Mouse (Mus musculus): ENCODE data around the gene Olfr969. TPM values are rescaled to one million over a fixed set of nuclear protein-coding genes. Genes with fewer than 3 reads are reported as not detected.
A peak's percentile ranks its signal among the peaks of the same experiment; 100 is the strongest.
"Not testable (repeated sequence)": the region's sequence is repeated elsewhere in the genome, so short reads cannot be mapped to it uniquely, and the experiment has no call there.

The Olfr969 gene
- polyA plus RNA-seq (2014; fragmentation: Nextera tagmentation; extraction: Ambion mirVana) = not detected in 2 replicates

DNA sequence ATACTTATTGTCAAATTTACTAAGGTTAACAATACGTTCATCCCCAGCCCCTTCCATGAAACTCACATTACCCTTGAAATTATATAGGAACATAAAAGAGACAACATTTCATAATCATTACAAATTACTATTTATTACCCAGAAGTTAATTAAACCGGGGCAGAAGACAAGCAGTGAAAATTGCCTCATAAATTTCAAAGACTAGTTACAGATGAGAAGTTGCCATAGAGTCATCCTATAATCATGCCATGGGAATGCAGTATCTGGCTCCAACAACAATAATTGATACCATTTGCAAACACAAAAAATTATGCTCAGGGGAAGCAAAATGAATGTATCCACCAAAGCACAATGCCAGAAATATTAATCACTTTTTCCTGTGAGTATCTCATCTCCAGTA, at the start of gene Olfr969:
TSS of gene Olfr969 (plus strand) at position 388 of the 400 bp plus-strand sequence.
- H3K9me3 ChIP-seq (ENCODE audit: control insufficient read depth, low read length) = no peaks in the 10 kb centered on the region
- H3K4me3 ChIP-seq (ENCODE audit: low read depth, low read length) = no peak within 1 kb of the TSS
- H3K27me3 ChIP-seq (ENCODE audit: control insufficient read depth, insufficient read depth, low read length) = no peaks in the 10 kb centered on the region
- H3K4me2 ChIP-seq (ENCODE audit: low read depth, low read length) = no peak within 1 kb of the TSS
- 46% methylated on average over 2 of the region's 2 CpGs for WGBS
- peak; percentile 66; the same call in 1 of the 2 replicates for ATAC-seq (ENCODE audit: low read depth)
- H3K36me3 ChIP-seq (ENCODE audit: control insufficient read depth, insufficient read depth, low read length) = no peaks in the 10 kb centered on the region
- H3K9ac ChIP-seq (replicated peaks; ENCODE audit: low read depth, low read length) = no peak within 1 kb of the TSS
- no peak within 1 kb of the TSS for H3K27ac ChIP-seq (ENCODE audit: low read depth, low read length)
- no peaks in the 10 kb centered on the region for H3K4me1 ChIP-seq (ENCODE audit: control insufficient read depth, insufficient read depth, low read length)

DNA sequence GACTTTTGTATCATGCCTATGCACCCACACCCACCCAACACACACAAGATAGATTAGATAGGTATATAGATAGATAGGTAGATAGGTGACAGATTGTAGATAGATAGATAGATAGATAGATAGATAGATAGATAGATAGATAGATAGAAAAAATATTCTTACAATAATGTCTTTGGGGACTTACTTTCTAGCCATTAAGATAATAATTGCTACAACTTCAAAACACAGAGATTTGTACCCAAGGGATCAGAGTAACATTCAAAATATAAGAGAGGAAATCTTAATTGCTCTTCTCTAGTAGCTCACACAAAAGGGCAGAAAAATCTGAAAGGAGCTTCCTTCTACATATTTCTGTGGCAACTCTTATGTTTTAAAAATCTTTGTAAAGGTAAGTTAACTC, 44.8 kb upstream of the Olfr969 start, which contains the start of gene Olfr967:
TSS of gene Olfr967 (plus strand) at position 301 of the 400 bp plus-strand sequence.
- H3K4me1 ChIP-seq (ENCODE audit: control insufficient read depth, insufficient read depth, low read length) = no peaks in the 10 kb centered on the region
- no peak within 1 kb of the TSS for H3K27ac ChIP-seq (ENCODE audit: low read depth, low read length)
- no peaks in the 10 kb centered on the region for H3K27me3 ChIP-seq (ENCODE audit: control insufficient read depth, insufficient read depth, low read length)
- no peak within 1 kb of the TSS for H3K4me3 ChIP-seq (ENCODE audit: low read depth, low read length)
- no peak within 1 kb of the TSS for H3K9ac ChIP-seq (replicated peaks; ENCODE audit: low read depth, low read length)
- no peaks in the 10 kb centered on the region for H3K36me3 ChIP-seq (ENCODE audit: control insufficient read depth, insufficient read depth, low read length)
- no peak within 1 kb of the TSS for H3K4me2 ChIP-seq (ENCODE audit: low read depth, low read length)
- no peak for ATAC-seq (ENCODE audit: low read depth)
- no peaks in the 10 kb centered on the region for H3K9me3 ChIP-seq (ENCODE audit: control insufficient read depth, low read length)

DNA sequence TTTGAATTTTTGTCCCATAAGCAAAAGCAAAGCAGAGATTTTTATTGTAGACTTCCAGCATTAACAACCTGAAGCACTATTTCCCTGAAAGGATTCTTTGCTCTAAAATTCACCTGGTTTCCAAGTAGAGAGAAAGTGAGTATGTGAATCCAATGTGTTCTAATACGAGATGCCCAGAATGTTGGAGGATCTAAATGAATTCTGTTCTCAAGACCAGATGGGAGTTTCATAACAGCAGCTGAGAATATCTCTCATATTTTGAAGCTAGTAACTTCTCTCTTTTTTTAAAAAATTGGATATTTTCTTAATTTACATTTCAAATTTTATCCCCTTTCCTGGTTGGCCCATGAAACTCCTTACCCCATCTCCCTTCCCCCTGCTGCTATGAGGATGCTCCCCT, 44.3 kb upstream of the Olfr969 start:
- Histone ChIP-seq H3K9me3 (ENCODE audit: control insufficient read depth, low read length) (no peaks in the 10 kb centered on the region), H3K27me3 (ENCODE audit: control insufficient read depth, insufficient read depth, low read length) (no peaks in the 10 kb centered on the region), H3K36me3 (ENCODE audit: control insufficient read depth, insufficient read depth, low read length) (no peaks in the 10 kb centered on the region), H3K9ac (replicated peaks; ENCODE audit: low read depth, low read length) (no peak overlapping the region), H3K4me2 (ENCODE audit: low read depth, low read length) (no peak overlapping the region), H3K4me3 (ENCODE audit: low read depth, low read length) (no peak overlapping the region), H3K27ac (ENCODE audit: low read depth, low read length) (no peak overlapping the region), H3K4me1 (ENCODE audit: control insufficient read depth, insufficient read depth, low read length) (no peaks in the 10 kb centered on the region)
- WGBS = 80% methylated on average over 1 of the region's 1 CpGs
- ATAC-seq (ENCODE audit: low read depth) = no peak

DNA sequence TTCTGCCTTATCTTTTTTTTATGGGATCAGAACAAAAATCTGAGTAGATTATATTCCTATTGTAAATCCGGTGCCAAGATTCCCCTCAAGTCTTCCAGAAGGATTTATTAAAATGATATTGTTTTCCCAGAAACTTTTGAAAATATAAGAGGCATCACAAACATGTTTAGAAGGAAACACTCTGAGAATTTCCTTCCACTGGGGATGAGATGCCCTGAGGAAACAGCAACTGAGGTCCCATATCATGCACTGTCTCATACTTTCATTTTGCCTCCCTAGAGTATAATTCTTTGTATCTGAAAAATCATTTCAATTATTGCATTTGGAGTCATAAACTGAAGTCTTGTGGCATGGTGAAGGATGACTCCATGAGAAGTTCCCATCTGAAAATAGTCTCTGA, 7.6 kb upstream of the Olfr969 start, which contains the start of gene Olfr968:
TSS of gene Olfr968 (minus strand) at position 101 of the 400 bp plus-strand sequence.
- 77% methylated on average over 1 of the region's 1 CpGs for WGBS
- Histone ChIP-seq H3K36me3 (ENCODE audit: control insufficient read depth, insufficient read depth, low read length) (no peaks in the 10 kb centered on the region), H3K4me2 (ENCODE audit: low read depth, low read length) (no peak within 1 kb of the TSS), H3K4me1 (ENCODE audit: control insufficient read depth, insufficient read depth, low read length) (no peaks in the 10 kb centered on the region), H3K27me3 (ENCODE audit: control insufficient read depth, insufficient read depth, low read length) (no peaks in the 10 kb centered on the region), H3K27ac (ENCODE audit: low read depth, low read length) (no peak within 1 kb of the TSS), H3K4me3 (ENCODE audit: low read depth, low read length) (no peak within 1 kb of the TSS), H3K9ac (replicated peaks; ENCODE audit: low read depth, low read length) (no peak within 1 kb of the TSS), H3K9me3 (ENCODE audit: control insufficient read depth, low read length) (no peaks in the 10 kb centered on the region)
- no peak for ATAC-seq (ENCODE audit: low read depth)

DNA sequence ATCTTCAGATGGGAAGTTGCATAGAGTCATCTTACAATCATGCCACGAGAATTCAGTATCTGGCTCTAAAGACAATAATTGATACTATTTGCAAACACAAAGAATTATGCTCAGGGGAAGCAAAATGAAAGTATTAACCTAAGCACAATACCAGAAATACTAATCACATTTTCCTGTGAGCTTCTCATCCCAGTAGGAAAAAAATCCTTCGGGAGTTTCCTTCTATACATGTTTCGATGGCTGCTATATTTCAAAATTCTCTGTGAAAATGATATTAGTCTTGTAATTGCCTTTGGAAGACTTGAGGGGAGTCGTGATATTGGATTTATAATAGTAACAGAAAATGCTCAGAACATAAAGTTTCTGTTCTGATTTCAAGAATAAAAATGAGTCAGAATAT, 17.8 kb downstream of the Olfr969 start, which contains the start of gene Olfr970:
TSS of gene Olfr970 (plus strand) at position 301 of the 400 bp plus-strand sequence.
- H3K9me3 ChIP-seq (ENCODE audit: control insufficient read depth, low read length) = no peaks in the 10 kb centered on the region
- no peaks in the 10 kb centered on the region for H3K36me3 ChIP-seq (ENCODE audit: control insufficient read depth, insufficient read depth, low read length)
- ATAC-seq (ENCODE audit: low read depth) = no peak
- no peaks in the 10 kb centered on the region for H3K4me1 ChIP-seq (ENCODE audit: control insufficient read depth, insufficient read depth, low read length)
- no peak within 1 kb of the TSS for H3K4me2 ChIP-seq (ENCODE audit: low read depth, low read length)
- H3K27ac ChIP-seq (ENCODE audit: low read depth, low read length) = no peak within 1 kb of the TSS
- H3K9ac ChIP-seq (replicated peaks; ENCODE audit: low read depth, low read length) = no peak within 1 kb of the TSS
- H3K27me3 ChIP-seq (ENCODE audit: control insufficient read depth, insufficient read depth, low read length) = no peaks in the 10 kb centered on the region
- no peak within 1 kb of the TSS for H3K4me3 ChIP-seq (ENCODE audit: low read depth, low read length)
- WGBS = 75% methylated on average over 4 of the region's 4 CpGs

DNA sequence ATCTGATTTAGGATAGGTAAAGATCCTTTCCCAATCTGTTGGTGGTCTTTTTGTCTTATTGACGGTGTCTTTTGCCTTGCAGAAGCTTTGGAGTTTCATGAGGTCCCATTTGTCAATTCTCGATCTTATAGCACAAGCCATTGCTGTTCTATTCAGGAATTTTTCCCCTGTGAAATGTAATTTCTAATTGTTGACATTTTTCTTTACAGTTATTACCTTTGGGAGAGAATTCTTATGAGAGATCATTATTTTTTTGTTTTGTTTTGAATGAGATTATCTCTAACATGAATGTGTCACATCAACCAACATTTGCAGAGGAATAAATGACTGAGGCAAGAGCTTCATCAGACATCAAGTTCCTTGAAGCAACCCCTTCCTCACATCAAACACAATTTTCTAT, 45.8 kb downstream of the Olfr969 start, which contains the start of gene Olfr971:
TSS of gene Olfr971 (plus strand) at position 301 of the 400 bp plus-strand sequence.
- not testable (repeated sequence) for H3K4me3 ChIP-seq (ENCODE audit: low read depth, low read length); H3K36me3 ChIP-seq (ENCODE audit: control insufficient read depth, insufficient read depth, low read length); H3K27ac ChIP-seq (ENCODE audit: low read depth, low read length); H3K4me2 ChIP-seq (ENCODE audit: low read depth, low read length); H3K27me3 ChIP-seq (ENCODE audit: control insufficient read depth, insufficient read depth, low read length); ATAC-seq (ENCODE audit: low read depth); H3K9ac ChIP-seq (replicated peaks; ENCODE audit: low read depth, low read length); H3K4me1 ChIP-seq (ENCODE audit: control insufficient read depth, insufficient read depth, low read length); H3K9me3 ChIP-seq (ENCODE audit: control insufficient read depth, low read length)
- 100% methylated on average over 1 of the region's 2 CpGs for WGBS

Other genes with a start within 250 kb of the Olfr969 start
- gene Olfr958, start 236.9 kb upstream of the Olfr969 start, polyA plus RNA-seq (2014; fragmentation: Nextera tagmentation; extraction: Ambion mirVana) = not detected in 2 replicates
- not detected in 2 replicates for gene Olfr959, start 215.4 kb upstream of the Olfr969 start, polyA plus RNA-seq (2014; fragmentation: Nextera tagmentation; extraction: Ambion mirVana)
- 141 and 199 TPM in 2 replicates for gene AW551984, start 186.5 kb upstream of the Olfr969 start, polyA plus RNA-seq (2014; fragmentation: Nextera tagmentation; extraction: Ambion mirVana)
- not detected in 2 replicates for gene Olfr148, start 180.3 kb upstream of the Olfr969 start, polyA plus RNA-seq (2014; fragmentation: Nextera tagmentation; extraction: Ambion mirVana)
- gene Olfr960, start 169.6 kb upstream of the Olfr969 start, polyA plus RNA-seq (2014; fragmentation: Nextera tagmentation; extraction: Ambion mirVana) = not detected in 2 replicates
- gene Olfr961, start 145.9 kb upstream of the Olfr969 start, polyA plus RNA-seq (2014; fragmentation: Nextera tagmentation; extraction: Ambion mirVana) = not detected in 2 replicates
- not detected in 2 replicates for gene Olfr963, start 123.7 kb upstream of the Olfr969 start, polyA plus RNA-seq (2014; fragmentation: Nextera tagmentation; extraction: Ambion mirVana)
- gene Olfr149, start 83.8 kb upstream of the Olfr969 start, polyA plus RNA-seq (2014; fragmentation: Nextera tagmentation; extraction: Ambion mirVana) = not detected in 2 replicates
- not detected in 2 replicates for gene Olfr965, start 79.6 kb upstream of the Olfr969 start, polyA plus RNA-seq (2014; fragmentation: Nextera tagmentation; extraction: Ambion mirVana)
- gene Olfr150, start 60.0 kb upstream of the Olfr969 start, polyA plus RNA-seq (2014; fragmentation: Nextera tagmentation; extraction: Ambion mirVana) = not detected in 2 replicates
- not detected in 2 replicates for gene Olfr967, start 44.7 kb upstream of the Olfr969 start, polyA plus RNA-seq (2014; fragmentation: Nextera tagmentation; extraction: Ambion mirVana)
- not detected in 2 replicates for gene Olfr968, start 7.7 kb upstream of the Olfr969 start, polyA plus RNA-seq (2014; fragmentation: Nextera tagmentation; extraction: Ambion mirVana)
- gene Olfr970, start 17.9 kb downstream of the Olfr969 start, polyA plus RNA-seq (2014; fragmentation: Nextera tagmentation; extraction: Ambion mirVana) = not detected in 2 replicates
- gene Olfr971, start 45.9 kb downstream of the Olfr969 start, polyA plus RNA-seq (2014; fragmentation: Nextera tagmentation; extraction: Ambion mirVana) = not detected in 2 replicates
- not detected in 2 replicates for gene Olfr972, start 75.5 kb downstream of the Olfr969 start, polyA plus RNA-seq (2014; fragmentation: Nextera tagmentation; extraction: Ambion mirVana)
- gene Olfr229, start 116.4 kb downstream of the Olfr969 start, polyA plus RNA-seq (2014; fragmentation: Nextera tagmentation; extraction: Ambion mirVana) = not detected in 2 replicates
- gene Olfr974, start 146.6 kb downstream of the Olfr969 start, polyA plus RNA-seq (2014; fragmentation: Nextera tagmentation; extraction: Ambion mirVana) = not detected in 2 replicates
- gene Olfr975, start 161.1 kb downstream of the Olfr969 start, polyA plus RNA-seq (2014; fragmentation: Nextera tagmentation; extraction: Ambion mirVana) = 0.09 TPM in 1 of 2 replicates, not detected in the other
- gene Olfr976, start 170.2 kb downstream of the Olfr969 start, polyA plus RNA-seq (2014; fragmentation: Nextera tagmentation; extraction: Ambion mirVana) = not detected in 2 replicates
- not detected in 2 replicates for gene Olfr978, start 201.2 kb downstream of the Olfr969 start, polyA plus RNA-seq (2014; fragmentation: Nextera tagmentation; extraction: Ambion mirVana)
- gene Olfr979, start 212.5 kb downstream of the Olfr969 start, polyA plus RNA-seq (2014; fragmentation: Nextera tagmentation; extraction: Ambion mirVana) = not detected in 2 replicates
- not detected in 2 replicates for gene Olfr980, start 218.6 kb downstream of the Olfr969 start, polyA plus RNA-seq (2014; fragmentation: Nextera tagmentation; extraction: Ambion mirVana)
- gene Olfr981, start 230.5 kb downstream of the Olfr969 start, polyA plus RNA-seq (2014; fragmentation: Nextera tagmentation; extraction: Ambion mirVana) = not detected in 2 replicates

Measured in neural tube, embryonic 14.5 days (tissue).